Mouse (Mus musculus) lung, adult 2 months (tissue): ENCODE measurements at regions not wholly inside any gene's neighbourhood (a gene's known extent, or its start where the extent isn't known, plus 50 kb on each side); places are given as distances from the start of the nearest gene placed in this dataset.

Experiments
- CTCF ChIP-seq: fragments of 200-500 bp; IDR thresholded peaks from 2 replicates; pipeline ENCODE4 v1.5.1; 2011; ENCODE audit warnings: mild to moderate bottlenecking, low read length, control low read depth; ENCODE audit not compliant: insufficient read depth
- POLR2A ChIP-seq: fragments of 200-500 bp; IDR thresholded peaks from 2 replicates; pipeline ENCODE4 v1.6.1; 2011; ENCODE audit warnings: low read depth, mild to moderate bottlenecking, control low read depth, low read length, borderline replicate concordance; ENCODE audit errors: extremely low read depth

DNA sequence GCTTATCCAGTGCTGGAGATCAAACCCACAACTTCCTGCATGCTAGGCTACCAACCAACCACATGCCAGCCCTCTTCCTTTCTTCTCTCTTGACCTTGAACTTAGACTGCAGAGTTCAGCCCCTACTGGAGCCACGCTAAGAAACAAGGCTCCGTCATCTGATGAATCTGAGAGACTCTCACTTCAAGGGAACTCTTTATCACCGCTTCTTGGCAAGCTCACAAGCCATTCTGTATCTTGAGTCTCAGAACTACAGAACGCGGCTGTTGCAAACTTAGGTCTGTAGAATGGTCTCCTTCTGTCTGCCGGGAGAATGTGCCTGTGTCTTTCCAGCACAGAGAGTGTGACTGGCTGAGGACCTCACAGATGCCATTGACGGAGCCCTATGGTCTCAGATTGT lies 69.1 kb upstream of the Kazn start:
- no peak for TF ChIP-seq POLR2A
- no peak for TF ChIP-seq CTCF
